Mouse (Mus musculus): ENCODE measurements at regions not wholly inside any gene's neighbourhood (a gene's known extent, or its start where the extent isn't known, plus 50 kb on each side); places are given as distances from the start of the nearest gene placed in this dataset.

GRCm38 (mm10) chr13:25958153-25958466 is 687.8 kb upstream of the Nrsn1 start:
- TF ChIP-seq ZC3H11A (IDR thresholded peaks at IDR 0.05; ENCODE audit: borderline replicate concordance, low read depth, low read length) (no peak), HCFC1 (IDR thresholded peaks at IDR 0.05; ENCODE audit: borderline replicate concordance, insufficient read depth, low read length) (no peak), ZNF384 (IDR thresholded peaks at IDR 0.05; ENCODE audit: low read depth, low read length) (no peak), MAFK (IDR thresholded peaks at IDR 0.05; ENCODE audit: insufficient read depth, low read depth, low read length) (no peak), CHD2 (IDR thresholded peaks at IDR 0.05; ENCODE audit: low read depth, low read length) (no peak)
